Mouse (Mus musculus): ENCODE measurements around the gene Gm1604a.
A peak's percentile ranks its signal among the peaks of the same experiment; 100 is the strongest.
"Not testable (repeated sequence)": the region's sequence is repeated elsewhere in the genome, so short reads cannot be mapped to it uniquely, and the experiment has no call there.

Gene Gm1604a

GRCm38 (mm10) chr17:7025257-7025656, at the start of gene Gm1604a:
TSS of gene Gm1604a (plus strand) at chr17:7025568.
- peak; percentile 21 to 29 for DNase-seq

- peak; percentile 58 to 63 for DNase-seq
These were observed 46.8 kb upstream of the Gm1604a start, which contains the start of gene Gm49721 for GRCm38 (mm10) chr17:6978287-6979248. TSS of gene Gm49721 (plus strand) at chr17:6978904.

- DNase-seq, result not testable (repeated sequence)
These were observed 46.0 kb upstream of the Gm1604a start for GRCm38 (mm10) chr17:6979380-6979779.

- DNase-seq, result not testable (repeated sequence)
These were observed 45.2 kb upstream of the Gm1604a start for GRCm38 (mm10) chr17:6980144-6980543.

GRCm38 (mm10) chr17:6986118-6986517, 39.2 kb upstream of the Gm1604a start:
- not testable (repeated sequence) for DNase-seq

- not testable (repeated sequence) for DNase-seq
These were observed 29.9 kb upstream of the Gm1604a start for GRCm38 (mm10) chr17:6995504-6995903.

GRCm38 (mm10) chr17:6996826-6997225, 28.5 kb upstream of the Gm1604a start:
- DNase-seq, result not testable (repeated sequence)

- DNase-seq, result not testable (repeated sequence)
These were observed 27.4 kb upstream of the Gm1604a start for GRCm38 (mm10) chr17:6997778-6998490.

GRCm38 (mm10) chr17:7001790-7002585, 23.4 kb upstream of the Gm1604a start:
- peak in 1 of 2 experiments; percentile 31 for DNase-seq

GRCm38 (mm10) chr17:7003392-7003791, 22.0 kb upstream of the Gm1604a start:
- DNase-seq, result not testable (repeated sequence)

GRCm38 (mm10) chr17:7005646-7006045, 19.7 kb upstream of the Gm1604a start:
- not testable (repeated sequence) for DNase-seq

- not testable (repeated sequence) for DNase-seq
These were observed 16.5 kb upstream of the Gm1604a start for GRCm38 (mm10) chr17:7008885-7009284.

- DNase-seq, result not testable (repeated sequence)
These were observed 15.9 kb upstream of the Gm1604a start for GRCm38 (mm10) chr17:7009440-7009839.

GRCm38 (mm10) chr17:7009901-7010300, 15.5 kb upstream of the Gm1604a start:
- DNase-seq, result not testable (repeated sequence)

- DNase-seq, result not testable (repeated sequence)
These were observed 11.2 kb upstream of the Gm1604a start for GRCm38 (mm10) chr17:7014190-7014589.

- not testable (repeated sequence) for DNase-seq
These were observed 487 bp downstream of the Gm1604a start for GRCm38 (mm10) chr17:7025764-7026346.

- not testable (repeated sequence) for DNase-seq
These were observed 4.8 kb downstream of the Gm1604a start for GRCm38 (mm10) chr17:7030204-7030603.

GRCm38 (mm10) chr17:7030622-7031174, 5.3 kb downstream of the Gm1604a start:
- not testable (repeated sequence) for DNase-seq

GRCm38 (mm10) chr17:7033192-7034166, 8.1 kb downstream of the Gm1604a start:
- DNase-seq, result not testable (repeated sequence)

GRCm38 (mm10) chr17:7068997-7069539, 43.7 kb downstream of the Gm1604a start:
- not testable (repeated sequence) for DNase-seq

All from cerebellum, postnatal 10 days (tissue).